In the genomic region with DNA sequence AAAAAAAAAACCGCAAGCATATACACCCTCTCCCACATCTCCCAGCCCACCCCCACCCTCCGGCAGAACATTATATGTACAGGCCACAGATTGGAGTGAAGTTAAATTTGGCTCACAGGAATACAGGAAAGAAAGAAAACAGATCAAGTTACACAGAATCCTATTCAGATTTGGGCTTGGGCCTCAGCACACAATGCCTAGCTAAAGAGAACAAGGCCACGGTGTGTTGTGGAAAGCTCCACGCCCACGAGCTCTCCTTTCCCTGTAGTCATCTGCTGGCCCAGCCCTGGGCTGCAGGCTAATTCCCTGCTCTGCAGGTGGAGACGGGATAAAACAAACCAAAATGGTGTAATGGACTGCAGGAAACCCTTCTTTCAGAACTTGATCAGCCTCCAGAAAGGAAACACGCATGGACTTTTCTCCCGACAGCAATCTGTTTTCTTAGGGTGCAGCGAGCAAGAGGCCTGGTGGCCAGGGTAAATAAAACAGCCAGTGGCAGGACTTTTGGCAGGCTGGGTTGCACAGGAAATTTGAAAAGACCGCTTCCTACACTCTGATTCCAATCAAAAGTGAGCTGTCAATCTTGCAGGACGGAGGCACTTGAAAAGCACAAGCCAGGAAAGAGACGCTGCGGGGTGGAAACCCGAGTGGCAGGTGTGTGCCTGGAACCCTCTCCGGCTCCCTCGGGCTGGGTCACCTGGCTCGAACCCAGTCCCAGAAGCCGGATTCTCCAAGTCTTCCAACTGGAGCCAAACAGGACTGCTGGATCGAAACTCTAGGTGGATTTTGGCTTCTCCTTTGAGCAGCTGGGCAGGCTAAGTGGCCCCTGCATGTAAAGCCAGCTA, we compare ENCODE assay signal across 7 mouse cellular contexts.
DNase-seq lines count a peak whose midpoint lies in the region; ATAC-seq and TF ChIP-seq lines count a peak whose summit lies in the region.

No protein-coding gene starts in this region.

- no peak overlapping the region for H3K4me3 ChIP-seq in midbrain, embryonic 14.5 days (replicated peaks; ENCODE audit: low read depth, low read length)
- no peak overlapping the region for H3K4me3 ChIP-seq in midbrain, postnatal 0 days (ENCODE audit: low read depth, low read length)
- H3K4me3 ChIP-seq in kidney, embryonic 15.5 days (replicated peaks) = no peak overlapping the region

- ATAC-seq in midbrain, embryonic 14.5 days (ENCODE audit: low FRiP score, low TSS enrichment) = no peak
- no peak for ATAC-seq in midbrain, postnatal 0 days (ENCODE audit: low FRiP score)
- ATAC-seq in kidney, embryonic 15.5 days (replicated peaks; ENCODE audit: low FRiP score) = 0 out of 2 replicates have a peak, but pooled peaks have one; percentile 30

- peak; percentile 41 for DNase-seq in midbrain, embryonic 14.5 days
- no peak for DNase-seq in midbrain, postnatal 0 days (ENCODE audit: low spot score)
- DNase-seq in forelimb bud, embryonic 11.5 days (ENCODE audit: low read depth, low spot score) = peak; percentile 65
- DNase-seq in naive thymus-derived CD4-positive, alpha-beta T cell, adult 2 months (ENCODE audit: low read depth) = peak; percentile 29
- DNase-seq in yolk sac, embryonic 10.5 days (ENCODE audit: low spot score) = no peak
- DNase-seq in frontal cortex, postnatal 10 days (ENCODE audit: low spot score in 2 of 2) = no peak

- no peak for TF ChIP-seq CTCF in midbrain, postnatal 0 days (IDR thresholded peaks at IDR 0.05)

- no peak overlapping the region for H3K27ac ChIP-seq in midbrain, embryonic 14.5 days (replicated peaks; ENCODE audit: low read depth, low read length)
- H3K27ac ChIP-seq in midbrain, postnatal 0 days (ENCODE audit: low read depth, low read length) = no peak overlapping the region
- H3K27ac ChIP-seq in kidney, embryonic 15.5 days = peak overlapping the region; percentile 91

- no peaks in the 10 kb centered on the region for H3K9me3 ChIP-seq in midbrain, embryonic 14.5 days (ENCODE audit: control insufficient read depth, low read length)
- H3K9me3 ChIP-seq in midbrain, postnatal 0 days (ENCODE audit: low read length) = no peaks in the 10 kb centered on the region
- H3K9me3 ChIP-seq in kidney, embryonic 15.5 days (replicated peaks) = no peaks in the 10 kb centered on the region

- H3K4me2 ChIP-seq in midbrain, embryonic 14.5 days (ENCODE audit: low read length) = no peak overlapping the region
- no peak overlapping the region for H3K4me2 ChIP-seq in midbrain, postnatal 0 days (ENCODE audit: low read depth, low read length, poor library complexity, severe bottlenecking)
- peak overlapping the region; percentile 40 for H3K4me2 ChIP-seq in kidney, embryonic 15.5 days

- H3K9ac ChIP-seq in midbrain, embryonic 14.5 days (replicated peaks; ENCODE audit: low read length) = no peak overlapping the region
- no peak overlapping the region for H3K9ac ChIP-seq in midbrain, postnatal 0 days (replicated peaks; ENCODE audit: low read length, poor library complexity, severe bottlenecking)
- no peak overlapping the region for H3K9ac ChIP-seq in kidney, embryonic 15.5 days

- H3K36me3 ChIP-seq in midbrain, embryonic 14.5 days (ENCODE audit: control insufficient read depth, insufficient read depth, low read length) = no peaks in the 10 kb centered on the region
- no peaks in the 10 kb centered on the region for H3K36me3 ChIP-seq in midbrain, postnatal 0 days (ENCODE audit: insufficient read depth, low read length)
- no peaks in the 10 kb centered on the region for H3K36me3 ChIP-seq in kidney, embryonic 15.5 days

- H3K4me1 ChIP-seq in midbrain, embryonic 14.5 days (ENCODE audit: control insufficient read depth, insufficient read depth, low read length) = 0 out of 2 replicates have a peak, but pooled peaks cover 6% of the 10 kb centered on the region
- no peaks in the 10 kb centered on the region for H3K4me1 ChIP-seq in midbrain, postnatal 0 days (ENCODE audit: insufficient read depth, low read length)
- peaks cover 47% of the 10 kb centered on the region for H3K4me1 ChIP-seq in kidney, embryonic 15.5 days

- WGBS in midbrain, embryonic 14.5 days = 42% methylated on average over 19 of the region's 19 CpGs
- 46% methylated on average over 19 of the region's 19 CpGs for WGBS in midbrain, postnatal 0 days
- WGBS in kidney, embryonic 15.5 days = 23% methylated on average over 19 of the region's 19 CpGs

- H3K27me3 ChIP-seq in midbrain, embryonic 14.5 days (ENCODE audit: control insufficient read depth, insufficient read depth, low read length) = no peaks in the 10 kb centered on the region
- no peaks in the 10 kb centered on the region for H3K27me3 ChIP-seq in midbrain, postnatal 0 days (ENCODE audit: insufficient read depth, low read length)
- H3K27me3 ChIP-seq in kidney, embryonic 15.5 days = peaks cover 2% of the 10 kb centered on the region; the same call in 1 of the 2 replicates

Comparison
In these comparisons a context has a peak if more than half of its experiments do, and no peak if none do; other contexts are left out.
1. DNase-seq: peak in midbrain, embryonic 14.5 days (single experiment), forelimb bud, embryonic 11.5 days (single experiment) and naive thymus-derived CD4-positive, alpha-beta T cell, adult 2 months (single experiment); none in midbrain, postnatal 0 days (single experiment), yolk sac, embryonic 10.5 days (single experiment) and frontal cortex, postnatal 10 days (0 of 2).